Mouse (Mus musculus): ENCODE measurements at regions not wholly inside any gene's neighbourhood (a gene's known extent, or its start where the extent isn't known, plus 50 kb on each side); places are given as distances from the start of the nearest gene placed in this dataset.
A peak's percentile ranks its signal among the peaks of the same experiment; 100 is the strongest.

DNA sequence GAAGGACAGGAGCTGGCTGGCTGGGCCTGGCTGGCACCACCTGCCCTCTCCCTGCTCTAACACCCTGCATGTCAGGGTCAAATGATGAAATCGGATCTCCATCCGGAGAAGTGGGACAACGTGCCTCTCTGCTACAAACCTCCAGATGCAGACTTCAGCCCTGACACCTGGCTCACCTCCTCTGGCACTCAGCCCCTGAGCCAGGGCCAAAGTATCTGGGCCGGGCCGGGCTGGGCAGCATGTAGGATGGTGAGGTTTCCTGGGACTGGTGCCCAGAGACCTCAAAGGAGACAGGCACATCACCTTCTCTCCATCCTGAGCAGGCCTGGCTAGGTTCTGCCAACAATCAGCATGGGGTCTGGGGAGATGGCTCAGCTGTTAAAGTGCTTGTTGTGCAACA, 113.5 kb downstream of the Tfcp2l1 start:
- DNase-seq = peak; percentile 12

DNA sequence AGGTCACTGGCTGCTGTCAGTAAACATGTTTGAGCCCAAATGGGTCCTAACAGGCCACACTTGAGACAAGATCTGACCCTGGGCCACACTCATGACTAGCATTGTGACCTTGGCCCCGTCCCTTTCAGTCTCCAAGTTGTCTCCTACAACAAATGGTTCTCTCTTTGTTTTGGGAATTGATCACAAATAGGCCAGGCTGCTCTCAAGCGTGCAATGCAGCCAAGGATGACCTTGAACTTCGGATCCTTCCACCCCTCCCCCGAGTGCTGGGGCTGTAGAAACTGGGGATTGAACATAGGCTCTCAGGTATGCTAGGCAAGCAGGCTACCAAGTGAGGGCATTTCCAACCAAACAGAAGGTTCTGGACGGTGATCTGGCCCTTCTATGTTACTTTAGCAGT, 120.5 kb downstream of the Tfcp2l1 start:
- DNase-seq = no peak

DNA sequence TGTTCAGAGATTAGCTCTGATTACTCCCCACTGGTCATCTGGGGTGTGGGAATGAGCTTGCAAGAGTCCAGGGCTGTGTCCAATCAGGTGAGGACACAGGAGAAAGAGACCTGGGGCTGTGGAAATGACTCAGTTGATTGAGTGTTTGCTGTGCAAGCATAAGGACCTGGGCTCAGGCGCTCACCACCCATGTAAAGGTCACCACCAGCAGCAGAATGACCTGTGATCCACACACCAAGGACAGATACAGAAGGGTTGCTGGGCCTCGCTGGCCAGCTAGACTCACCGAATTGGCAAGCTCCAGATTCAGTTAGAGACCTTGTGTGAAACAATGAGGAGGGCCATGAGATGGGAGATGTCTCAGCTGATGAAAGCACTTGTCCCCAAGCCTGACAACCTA, 125.1 kb downstream of the Tfcp2l1 start:
- no peak for DNase-seq

DNA sequence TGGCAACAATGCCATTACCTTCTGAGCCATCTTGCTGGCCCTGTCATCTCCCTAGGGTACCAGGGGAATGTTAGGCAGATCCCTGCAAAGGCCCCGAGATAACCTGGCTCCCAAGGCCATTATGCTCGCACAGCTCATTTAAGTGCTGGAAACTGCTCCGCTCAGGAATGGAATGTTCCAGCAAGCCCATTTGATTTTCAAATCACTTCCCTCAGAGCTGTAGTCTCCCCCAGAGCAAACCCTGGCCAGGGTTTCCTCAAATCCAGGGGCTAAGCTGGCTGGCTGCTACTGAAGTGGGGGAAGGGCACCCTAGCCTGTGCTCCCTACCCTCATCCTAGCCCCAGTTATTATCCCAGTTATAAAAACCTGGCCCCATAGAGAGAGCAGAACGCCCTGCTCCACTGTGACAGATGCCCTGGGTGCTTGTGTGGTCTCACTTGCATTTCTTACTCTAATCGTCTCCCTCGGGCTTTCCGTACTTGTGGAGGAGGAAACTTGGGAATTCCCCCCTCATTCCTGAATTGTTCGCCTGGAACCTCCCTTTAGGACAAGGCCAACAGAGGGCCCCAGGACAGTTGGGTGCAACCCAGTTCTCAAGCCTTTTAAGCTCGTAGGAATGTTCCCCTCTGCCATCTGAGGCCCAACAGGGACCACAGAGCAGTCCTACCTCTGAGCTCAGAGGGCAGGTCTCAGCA, 128.6 kb downstream of the Tfcp2l1 start:
- DNase-seq = no peak

DNA sequence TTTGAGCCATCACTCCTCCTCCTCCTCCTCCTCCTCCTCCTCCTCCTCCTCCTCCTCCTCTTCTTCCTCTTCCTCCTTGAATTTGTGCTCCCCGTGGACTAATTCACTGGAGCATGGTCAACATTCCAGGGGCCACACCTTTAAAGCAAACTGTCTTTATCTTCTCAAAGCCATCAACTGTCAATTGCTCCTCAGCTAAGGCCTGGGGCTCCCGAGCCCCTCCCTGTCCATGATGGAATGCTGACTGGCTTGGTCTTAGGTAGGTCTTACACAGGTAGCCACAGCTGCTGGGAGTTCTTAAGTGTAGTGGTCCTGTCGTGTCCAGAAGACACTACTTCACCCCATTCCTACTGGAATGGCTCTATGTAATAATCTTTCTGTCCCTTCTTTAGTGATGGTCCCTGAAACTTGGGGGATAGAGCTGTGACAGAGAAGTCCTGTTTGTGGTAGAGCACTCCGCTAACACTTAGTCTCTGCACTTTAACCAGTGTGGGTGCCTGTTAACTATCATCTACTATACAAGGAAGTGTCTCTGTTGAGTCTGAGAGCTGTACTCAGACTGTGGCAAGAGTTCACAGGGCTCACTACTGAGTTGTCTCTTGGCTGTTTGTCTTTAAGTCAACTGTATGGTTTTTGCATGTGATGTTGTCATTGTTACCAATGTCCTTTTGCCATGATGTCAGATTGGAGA, 129.7 kb downstream of the Tfcp2l1 start:
- DNase-seq = no peak

DNA sequence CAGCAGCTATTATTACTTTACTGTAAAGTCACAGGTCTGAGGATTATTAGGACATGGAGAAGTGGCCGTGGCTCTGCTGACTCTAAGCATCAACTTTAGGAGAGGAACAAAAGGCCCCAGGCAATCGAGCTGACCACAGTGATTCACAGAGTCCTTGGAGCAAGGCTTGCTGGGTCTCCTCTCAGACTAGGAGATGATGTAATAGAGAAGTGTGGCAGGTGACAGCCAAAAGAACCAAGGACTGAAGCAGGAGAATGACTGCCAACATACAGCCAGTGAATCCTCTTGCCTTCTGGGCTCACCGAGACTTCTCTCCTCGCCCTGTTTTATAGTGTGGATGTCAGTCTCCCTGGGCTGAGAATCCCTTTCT, 130.3 kb downstream of the Tfcp2l1 start:
- DNase-seq = no peak

DNA sequence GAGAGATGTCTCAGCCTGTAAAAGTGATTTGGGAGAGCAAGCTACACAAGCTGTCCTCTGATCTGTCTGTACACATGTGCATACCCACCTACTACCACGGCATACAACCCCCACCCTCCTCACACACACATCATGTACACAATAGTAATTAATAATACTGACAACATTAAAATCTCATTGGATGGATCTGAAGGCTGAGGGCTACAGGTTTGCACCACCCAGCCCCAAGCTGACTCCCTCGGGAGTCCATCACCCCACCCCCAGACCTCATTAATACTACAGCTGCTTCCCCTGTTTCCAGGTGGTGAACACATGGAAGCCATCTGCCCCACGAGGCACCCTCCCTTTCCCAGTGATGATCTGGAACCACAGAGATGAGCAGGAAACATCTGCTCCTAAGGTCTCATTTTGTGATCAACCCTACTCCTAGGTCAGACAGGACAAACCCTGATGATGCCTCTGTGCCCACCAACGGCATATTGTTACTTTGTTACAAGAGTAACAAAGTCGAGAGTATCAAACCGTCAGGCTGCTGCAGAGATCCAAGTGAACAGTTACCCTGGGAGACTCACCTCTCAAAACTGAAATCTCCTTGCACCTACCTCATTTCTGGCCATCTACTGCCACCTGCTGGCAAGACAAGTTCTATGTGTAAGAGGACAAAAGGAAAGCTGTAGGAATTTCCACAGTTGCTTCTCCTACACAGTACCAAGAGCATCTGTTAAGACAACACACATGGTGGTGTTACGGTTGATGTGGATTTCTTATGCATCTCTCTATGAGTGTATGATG, 131.6 kb downstream of the Tfcp2l1 start:
- peak; percentile 52 for DNase-seq

DNA sequence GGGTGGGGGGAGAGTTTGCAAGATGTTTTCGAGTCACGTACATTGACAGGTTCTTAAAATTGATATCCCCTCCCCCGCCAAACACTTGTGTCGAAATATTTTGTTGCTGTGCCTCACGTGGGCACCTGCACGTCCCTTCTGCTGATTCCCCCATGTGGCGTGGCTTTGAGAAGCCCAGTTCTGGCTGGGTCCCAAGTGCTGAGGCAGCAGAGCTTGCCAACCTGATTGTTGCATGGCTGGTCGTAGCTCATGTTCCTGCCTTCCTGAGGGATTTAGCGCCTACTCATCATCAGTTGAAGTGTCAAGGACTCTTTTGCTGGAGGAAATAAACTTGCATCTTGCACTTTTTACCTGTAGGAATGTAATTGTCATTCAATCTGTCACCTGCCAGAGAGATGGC, 137.8 kb downstream of the Tfcp2l1 start:
- no peak for DNase-seq

DNA sequence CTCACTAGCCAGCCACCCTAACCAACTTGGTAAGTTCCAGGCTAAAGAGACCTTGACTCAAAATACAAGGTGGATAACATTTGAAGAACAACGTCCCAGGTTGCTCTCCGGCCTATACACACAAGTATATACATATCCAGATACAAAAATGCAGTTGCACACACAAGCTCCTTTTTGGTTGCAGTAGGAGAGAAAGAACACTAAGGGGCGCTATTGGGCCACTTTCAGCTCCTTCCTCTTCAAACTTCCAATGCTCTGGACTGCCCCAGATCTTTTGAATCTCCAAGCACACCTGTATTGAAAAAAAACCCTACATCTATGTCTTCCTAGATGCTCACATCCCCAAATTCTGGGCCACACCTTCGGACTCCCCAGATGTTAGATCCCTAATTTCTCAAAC, 141.1 kb downstream of the Tfcp2l1 start:
- DNase-seq = peak; percentile 17

DNA sequence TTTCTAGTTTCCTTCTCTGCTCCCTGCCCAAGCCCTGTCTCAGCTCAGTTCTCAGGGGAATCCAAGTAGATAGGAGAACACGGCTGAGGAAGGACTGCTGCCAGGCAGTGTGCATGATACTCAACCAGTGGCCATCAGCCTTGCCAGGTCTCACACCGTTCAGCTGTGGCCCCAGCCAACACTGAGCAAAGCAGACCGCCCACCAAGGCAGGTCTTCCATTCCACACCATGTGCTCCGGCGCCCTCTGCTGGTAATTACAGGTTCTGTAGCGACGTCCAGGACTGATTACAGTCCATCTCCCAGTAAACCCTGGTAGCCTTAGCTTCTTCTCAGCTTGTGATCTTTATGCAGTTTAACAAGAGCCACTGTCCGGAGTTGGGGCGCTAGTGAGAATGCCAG, 144.5 kb downstream of the Tfcp2l1 start:
- DNase-seq = peak; percentile 40

DNA sequence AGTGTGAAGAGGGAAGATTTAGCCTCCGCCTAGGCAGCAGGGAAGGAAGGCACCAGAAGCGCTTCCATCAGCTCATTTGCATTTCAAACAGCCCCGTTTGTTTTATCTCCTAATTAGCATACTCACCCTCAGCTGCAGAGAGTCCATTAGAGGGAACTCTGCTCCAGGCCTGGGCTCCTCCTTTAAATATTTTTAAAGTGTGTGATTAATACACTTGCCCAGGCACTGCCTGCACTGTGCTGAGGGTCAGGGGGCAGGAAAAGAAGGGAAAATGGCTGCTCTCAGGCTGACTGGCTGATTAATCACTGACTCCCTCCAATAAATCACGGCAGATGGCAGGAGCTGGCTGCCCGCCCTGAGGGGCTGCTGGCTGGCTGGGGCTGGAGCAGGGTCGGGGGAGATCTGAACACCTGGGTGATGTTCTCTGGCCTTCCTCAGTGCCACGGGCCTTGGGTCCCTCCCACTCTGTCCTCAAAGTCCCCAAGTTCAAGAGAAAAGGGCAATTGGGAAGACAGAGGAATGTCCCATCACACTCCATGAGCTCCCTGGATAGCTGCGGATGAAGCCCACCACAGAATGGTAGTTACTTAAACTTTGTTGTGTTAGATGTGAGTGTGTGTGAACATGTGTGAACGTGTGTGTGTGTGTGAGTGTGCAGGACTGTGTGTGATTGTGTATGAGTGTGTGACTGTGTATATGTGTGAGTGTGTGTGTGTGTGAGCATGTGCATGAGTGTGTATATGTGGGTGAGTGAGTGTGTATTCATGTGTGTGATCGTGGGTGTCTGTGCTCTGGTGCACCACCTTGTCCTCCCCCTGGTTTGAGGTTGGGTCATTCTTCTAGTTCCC, 149.1 kb downstream of the Tfcp2l1 start:
- no peak for DNase-seq
